In genomic region chr10:84945692-84946091, GRCm38 (mm10) we compare ENCODE assay signal across 19 mouse cellular contexts. TPM values are rescaled to one million over a fixed set of nuclear protein-coding genes. Genes with fewer than 3 reads are reported as not detected.
DNase-seq lines count a peak whose midpoint lies in the region; ATAC-seq and TF ChIP-seq lines count a peak whose summit lies in the region.
"Had no signal": no experiment of that assay in that cellular context is flagged by ENCODE, and none has a peak within 500 bp of the region (broad histone marks: within the 10 kb centered on the region; RNA-seq: fewer than 3 reads in every experiment).

No protein-coding gene starts in this region.

- no peaks in the 10 kb centered on the region for H3K4me1 ChIP-seq in kidney, postnatal 0 days (replicated peaks; ENCODE audit: insufficient read depth, low read length)
- peaks cover 4% of the 10 kb centered on the region; the same call in 1 of the 2 replicates for H3K4me1 ChIP-seq in stomach, postnatal 0 days (replicated peaks; ENCODE audit: control insufficient read depth, insufficient read depth)
- H3K4me1 ChIP-seq: midbrain, embryonic 13.5 days had no signal

- no peaks in the 10 kb centered on the region for H3K27me3 ChIP-seq in kidney, postnatal 0 days (ENCODE audit: insufficient read depth, low read length)
- no peaks in the 10 kb centered on the region for H3K27me3 ChIP-seq in stomach, postnatal 0 days (ENCODE audit: control insufficient read depth, insufficient read depth, low read length)
- H3K27me3 ChIP-seq: limb, embryonic 13.5 days; midbrain, embryonic 13.5 days had no signal

- DNase-seq in CD4-positive, CD25-positive, alpha-beta regulatory T cell, adult 2 months (ENCODE audit: low read depth, low spot score): peak; percentile 7
- DNase-seq in kidney, postnatal 0 days (ENCODE audit: low spot score): no peak
- no peak for DNase-seq in kidney, adult 18-20 months
- DNase-seq in thymus, postnatal 4 days: peak; percentile 25
- no peak for DNase-seq in thymus, postnatal 0 days (ENCODE audit: low spot score)
- no peak for DNase-seq in stomach, postnatal 0 days (ENCODE audit: low spot score)
- DNase-seq in spleen, postnatal 4 days (ENCODE audit: low spot score in 2 of 2): no peak
- DNase-seq: adrenal gland, postnatal 14 days; cerebellum, adult 8-10 months; gastrocnemius, postnatal 36 days; kidney, postnatal 10 days; lung, adult 2 months; retina, postnatal 1 day; thymus, adult 18-20 months had no signal

- peak; percentile 46; the same call in 1 of the 2 replicates for TF ChIP-seq CTCF in kidney, postnatal 0 days (IDR thresholded peaks at IDR 0.05; ENCODE audit: low read depth)
- peak; percentile 50 for TF ChIP-seq CTCF in stomach, postnatal 0 days (IDR thresholded peaks at IDR 0.05; ENCODE audit: low read depth)

- H3K4me2 ChIP-seq in kidney, postnatal 0 days (ENCODE audit: low read length): no peak overlapping the region
- no peak overlapping the region for H3K4me2 ChIP-seq in stomach, postnatal 0 days (replicated peaks; ENCODE audit: low read depth)
- H3K4me2 ChIP-seq: heart, embryonic 11.5 days; limb, embryonic 13.5 days; midbrain, embryonic 13.5 days had no signal

- no peak overlapping the region for H3K4me3 ChIP-seq in kidney, postnatal 0 days (replicated peaks; ENCODE audit: low read depth, low read length)
- H3K4me3 ChIP-seq in stomach, postnatal 0 days (ENCODE audit: low read depth, low read length): no peak overlapping the region
- H3K4me3 ChIP-seq: limb, embryonic 13.5 days; midbrain, embryonic 13.5 days had no signal

- no peak for TF ChIP-seq EP300 in stomach, postnatal 0 days (optimal IDR thresholded peaks at IDR 0.05)

- no peak overlapping the region for H3K27ac ChIP-seq in kidney, postnatal 0 days
- no peak overlapping the region for H3K27ac ChIP-seq in stomach, postnatal 0 days (replicated peaks)
- H3K27ac ChIP-seq: limb, embryonic 13.5 days; midbrain, embryonic 13.5 days had no signal

- ATAC-seq in CD4-positive, CD25-positive, alpha-beta regulatory T cell, adult 4 months: no peak
- ATAC-seq in kidney, postnatal 0 days (replicated peaks; ENCODE audit: low FRiP score, low read depth): no peak
- no peak for ATAC-seq in stomach, postnatal 0 days (ENCODE audit: low FRiP score, low TSS enrichment)
- ATAC-seq: midbrain, embryonic 13.5 days had no signal

- 91% methylated on average over 3 of the region's 3 CpGs for WGBS in kidney, postnatal 0 days
- 90% methylated on average over 3 of the region's 3 CpGs for WGBS in stomach, postnatal 0 days

- H3K9ac ChIP-seq in kidney, postnatal 0 days (ENCODE audit: low read depth, low read length): no peak overlapping the region
- H3K9ac ChIP-seq in stomach, postnatal 0 days (ENCODE audit: low read length): no peak overlapping the region
- H3K9ac ChIP-seq: limb, embryonic 13.5 days; midbrain, embryonic 13.5 days had no signal

- peaks cover 16% of the 10 kb centered on the region; the same call in 1 of the 2 replicates for H3K36me3 ChIP-seq in kidney, postnatal 0 days (ENCODE audit: insufficient read depth, low read length)
- peaks cover 3% of the 10 kb centered on the region; the same call in 1 of the 2 replicates for H3K36me3 ChIP-seq in stomach, postnatal 0 days (ENCODE audit: control insufficient read depth, insufficient read depth, low read length)

- no peaks in the 10 kb centered on the region for H3K9me3 ChIP-seq in kidney, postnatal 0 days (replicated peaks; ENCODE audit: low read length)
- no peaks in the 10 kb centered on the region for H3K9me3 ChIP-seq in stomach, postnatal 0 days (ENCODE audit: control insufficient read depth, low read length)
- H3K9me3 ChIP-seq: G1E; limb, embryonic 13.5 days; midbrain, embryonic 13.5 days had no signal

RNA-seq across cellular contexts. Expression of gene Ric8b, which starts 28.3 kb away (rescaled TPM):
- 1 to 10 TPM; 6.3 to 7.2 TPM for polyA plus RNA-seq in CD4-positive, CD25-positive, alpha-beta regulatory T cell, adult 4 months (2017; shearing (Covaris generic))
- 16.3 and 17.2 TPM in 2 replicates for polyA plus RNA-seq in kidney, postnatal 0 days (2015; fragmentation: Nextera tagmentation; extraction: Ambion mirVana)
- 8.6 and 8.9 TPM in 2 replicates for polyA plus RNA-seq in thymus, postnatal 0 days (2015; fragmentation: Nextera tagmentation; extraction: Ambion mirVana)
- 7.3 and 7.4 TPM in 2 replicates for polyA plus RNA-seq in stomach, postnatal 0 days (2015; fragmentation: Nextera tagmentation; extraction: Ambion mirVana)

Comparison
In these comparisons a context has a peak if more than half of its experiments do, and no peak if none do; other contexts are left out.
1. DNase-seq: peak in CD4-positive, CD25-positive, alpha-beta regulatory T cell, adult 2 months (single experiment) and thymus, postnatal 4 days (single experiment); none in kidney, postnatal 0 days (single experiment), kidney, adult 18-20 months (single experiment), thymus, postnatal 0 days (single experiment), stomach, postnatal 0 days (single experiment) and spleen, postnatal 4 days (0 of 2).